In genomic region chr8:129263211-129263927, GRCm38 (mm10) we compare ENCODE assay signal across 8 mouse cellular contexts. TPM values are rescaled to one million over a fixed set of nuclear protein-coding genes. Genes with fewer than 3 reads are reported as not detected.
DNase-seq lines count a peak whose midpoint lies in the region; ATAC-seq and TF ChIP-seq lines count a peak whose summit lies in the region.
"Not testable (repeated sequence)": the region's sequence is repeated elsewhere in the genome, so short reads cannot be mapped to it uniquely, and the experiment has no call there.

No protein-coding gene starts in this region.

- peak; percentile 92 for ATAC-seq in G1E (ENCODE audit: extremely low read depth, insufficient number of reproducible peaks, low FRiP score, poor library complexity, severe bottlenecking)
- ATAC-seq in forebrain, embryonic 16.5 days: peak; percentile 99
- peak; percentile 99 for ATAC-seq in neural tube, embryonic 15.5 days (ENCODE audit: low FRiP score)

- peak overlapping the region; percentile 75 for H3K4me3 ChIP-seq in G1E (ENCODE audit: low read depth, low read length)
- peak overlapping the region; percentile 49 for H3K4me3 ChIP-seq in forebrain, embryonic 16.5 days (replicated peaks; ENCODE audit: low read length)
- peak overlapping the region; percentile 59 for H3K4me3 ChIP-seq in layer of hippocampus, adult 2 months
- H3K4me3 ChIP-seq in lung, adult 2 months (replicated peaks; ENCODE audit: extremely low read depth, low read depth, low read length): peak overlapping the region; percentile 77
- peak overlapping the region; percentile 54 for H3K4me3 ChIP-seq in neural tube, embryonic 15.5 days (replicated peaks)

- peak overlapping the region; percentile 62 for H3K9ac ChIP-seq in forebrain, embryonic 16.5 days (replicated peaks; ENCODE audit: low read depth, low read length)
- peak overlapping the region; percentile 49 for H3K9ac ChIP-seq in neural tube, embryonic 15.5 days (replicated peaks)

- peaks cover 19% of the 10 kb centered on the region for H3K36me3 ChIP-seq in G1E (replicated peaks)
- not testable (repeated sequence) for H3K36me3 ChIP-seq in forebrain, embryonic 16.5 days (ENCODE audit: control insufficient read depth, insufficient read depth)
- peaks cover 11% of the 10 kb centered on the region for H3K36me3 ChIP-seq in neural tube, embryonic 15.5 days

- TF ChIP-seq CTCF in G1E (IDR thresholded peaks at IDR 0.05; ENCODE audit: low read depth, low read length); layer of hippocampus, adult 2 months (conservative IDR thresholded peaks at IDR 0.05); lung, adult 2 months (IDR thresholded peaks at IDR 0.05; ENCODE audit: insufficient read depth, low read length): not testable (repeated sequence)

- not testable (repeated sequence) for H3K27me3 ChIP-seq in G1E (ENCODE audit: insufficient read depth, low read length); forebrain, embryonic 16.5 days (replicated peaks; ENCODE audit: control insufficient read depth, insufficient read depth, low read length); neural tube, embryonic 15.5 days (replicated peaks)

- not testable (repeated sequence) for H3K4me1 ChIP-seq in G1E (ENCODE audit: insufficient read depth, low read depth, low read length); forebrain, embryonic 16.5 days (replicated peaks; ENCODE audit: control insufficient read depth, insufficient read depth, low read length); lung, adult 2 months (ENCODE audit: control insufficient read depth, insufficient read depth, low read length); neural tube, embryonic 15.5 days

- H3K9me3 ChIP-seq in G1E (replicated peaks): peaks cover 17% of the 10 kb centered on the region
- H3K9me3 ChIP-seq in forebrain, embryonic 16.5 days (ENCODE audit: control insufficient read depth, low read length); neural tube, embryonic 15.5 days (replicated peaks): not testable (repeated sequence)

- not testable (repeated sequence) for TF ChIP-seq POLR2A in lung, adult 2 months (IDR thresholded peaks at IDR 0.05; ENCODE audit: borderline replicate concordance, extremely low read depth, low read depth, low read length)

- under 1% methylated on average over 23 of the region's 24 CpGs for WGBS in forebrain, embryonic 16.5 days
- under 1% methylated on average over 24 of the region's 24 CpGs for WGBS in lung, adult 2 months
- WGBS in neural tube, embryonic 15.5 days: 2% methylated on average over 24 of the region's 24 CpGs

- intact Hi-C loops in heart, postnatal 36 days (cut with DNase I): not testable (repeated sequence)

- H3K27ac ChIP-seq in forebrain, embryonic 16.5 days (ENCODE audit: low read length): not testable (repeated sequence)
- peak overlapping the region; percentile 77 for H3K27ac ChIP-seq in layer of hippocampus, adult 2 months
- H3K27ac ChIP-seq in neural tube, embryonic 15.5 days (replicated peaks): peak overlapping the region; percentile 76

- peak; percentile 9 for DNase-seq in G1E (ENCODE audit: low spot score)
- DNase-seq in cerebellum, adult 18-20 months: peak; percentile 75 to 78
- peak; percentile 71 to 72 for DNase-seq in heart, postnatal 36 days
- peak; percentile 75 to 80 for DNase-seq in layer of hippocampus, adult 2 months (ENCODE audit: low spot score in 2 of 2)
- peak; percentile 79 for DNase-seq in lung, adult 2 months
- peak; percentile 76 for DNase-seq in testis, postnatal 14 days (ENCODE audit: low spot score)

- H3K4me2 ChIP-seq in forebrain, embryonic 16.5 days (ENCODE audit: low read length): peak overlapping the region; percentile 83
- peak overlapping the region; percentile 83 for H3K4me2 ChIP-seq in neural tube, embryonic 15.5 days

RNA-seq across cellular contexts. Expression of gene 2610044O15Rik8, which starts 29.2 kb away (rescaled TPM):
- total RNA-seq in G1E (2014; fragmentation: Nextera tagmentation) (14.3 and 15.0 TPM in 2 replicates), G1E (2017) (21.8 and 27.7 TPM in 2 replicates)
- 0.48 and 0.72 TPM in 2 replicates for polyA plus RNA-seq in G1E (2012)
- polyA plus RNA-seq in forebrain, embryonic 16.5 days (2015; fragmentation: Nextera tagmentation; extraction: Ambion mirVana): 31.1 TPM in 2 replicates
- 10 to 100 TPM; 13.8 to 17.4 TPM for total RNA-seq in heart, postnatal 36 days (2021)
- 10 to 100 TPM; 21.6 to 23.3 TPM for total RNA-seq in layer of hippocampus, adult 2 months (2021)
- 1.4 and 2.1 TPM in 2 replicates for polyA plus RNA-seq in lung, adult 2 months (2012; rRNA removed)
- polyA plus RNA-seq in neural tube, embryonic 15.5 days (2015; fragmentation: Nextera tagmentation; extraction: Ambion mirVana): 23.7 and 24.9 TPM in 2 replicates

Comparison
In these comparisons a context has a peak if more than half of its experiments do, and no peak if none do; other contexts are left out.
1. DNase-seq: peak in every context shown above with its lines; median percentile 79 in lung, adult 2 months; 78 in layer of hippocampus, adult 2 months; 76 in cerebellum, adult 18-20 months; 76 in testis, postnatal 14 days; 72 in heart, postnatal 36 days; 9 in G1E.